Mouse (Mus musculus): ENCODE results near the gene Ndufb5. TPM values are rescaled to one million over a fixed set of nuclear protein-coding genes. Genes with fewer than 3 reads are reported as not detected.
"Not testable (repeated sequence)": the region's sequence is repeated elsewhere in the genome, so short reads cannot be mapped to it uniquely, and the experiment has no call there.

Gene Ndufb5
- total RNA-seq, 1 experiment from 2014 or later, result 331 TPM

- no peak for DNase-seq
Measured at GRCm38 (mm10) chr3:32727861-32728260, 8.9 kb upstream of the Ndufb5 start.

- DNase-seq, result no peak
Measured at GRCm38 (mm10) chr3:32737172-32737655, 424 bp downstream of the Ndufb5 start, which contains the start of gene Mrpl47. Gene Mrpl47 (minus strand): TSS chr3:32737605.

- DNase-seq, result no peak
Measured at GRCm38 (mm10) chr3:32738549-32738948, 1.8 kb downstream of the Ndufb5 start.

- peak; percentile 27 for DNase-seq
Measured at GRCm38 (mm10) chr3:32742276-32742780, 5.5 kb downstream of the Ndufb5 start.

- no peak for DNase-seq
Measured at GRCm38 (mm10) chr3:32745001-32745400, 8.2 kb downstream of the Ndufb5 start.

GRCm38 (mm10) chr3:32745426-32745825 lies 8.6 kb downstream of the Ndufb5 start:
- DNase-seq, result not testable (repeated sequence)

- no peak for DNase-seq
Measured at GRCm38 (mm10) chr3:32748384-32748783, 11.6 kb downstream of the Ndufb5 start.

- no peak for DNase-seq
Measured at GRCm38 (mm10) chr3:32749820-32750579, 13.2 kb downstream of the Ndufb5 start.

- no peak for DNase-seq
Measured at GRCm38 (mm10) chr3:32754384-32754915, 17.7 kb downstream of the Ndufb5 start.

GRCm38 (mm10) chr3:32759212-32759611 lies 22.4 kb downstream of the Ndufb5 start:
- no peak for DNase-seq

- no peak for DNase-seq
Measured at GRCm38 (mm10) chr3:32762962-32763361, 26.2 kb downstream of the Ndufb5 start.

GRCm38 (mm10) chr3:32763902-32764301 lies 27.1 kb downstream of the Ndufb5 start:
- no peak for DNase-seq

- no peak for DNase-seq
Measured at GRCm38 (mm10) chr3:32770781-32771180, 34.0 kb downstream of the Ndufb5 start.

Other genes with a start within 250 kb of the Ndufb5 start
- 0.90 and 1.7 TPM in 2 replicates for gene Kcnmb3, start 244.8 kb upstream of the Ndufb5 start, total RNA-seq (2021)
- gene Zfp639, start 226.7 kb upstream of the Ndufb5 start, total RNA-seq (2021), result 31.7 and 38.1 TPM in 2 replicates
- gene Mfn1, start 207.5 kb upstream of the Ndufb5 start, total RNA-seq (2021), result 74.2 and 83.9 TPM in 2 replicates
- gene Gnb4, start 120.4 kb upstream of the Ndufb5 start, total RNA-seq (2021), result 26.8 and 46.7 TPM in 2 replicates
- gene Actl6a, start 30.7 kb upstream of the Ndufb5 start, total RNA-seq (2021), result 55.6 and 57.1 TPM in 2 replicates
- 27.8 and 33.5 TPM in 2 replicates for gene Mrpl47, start 615 bp downstream of the Ndufb5 start, total RNA-seq (2021)
- 4.9 and 5.2 TPM in 2 replicates for gene Usp13, start 80.6 kb downstream of the Ndufb5 start, total RNA-seq (2021)